Mouse (Mus musculus) fat pad, adult 2 months (tissue): ENCODE measurements around the gene Hal.

ENCODE experiments used
- DNase-seq: peaks from one replicate; pipeline ENCODE4 v3.0.0-alpha.2; 2011; ENCODE audit warnings: low read depth, low spot score; ENCODE audit errors: extremely low read depth

Hal gene

GRCm38 (mm10) chr10:93564518-93565090, 76.0 kb downstream of the Hal start:
- no peak for DNase-seq

DNA sequence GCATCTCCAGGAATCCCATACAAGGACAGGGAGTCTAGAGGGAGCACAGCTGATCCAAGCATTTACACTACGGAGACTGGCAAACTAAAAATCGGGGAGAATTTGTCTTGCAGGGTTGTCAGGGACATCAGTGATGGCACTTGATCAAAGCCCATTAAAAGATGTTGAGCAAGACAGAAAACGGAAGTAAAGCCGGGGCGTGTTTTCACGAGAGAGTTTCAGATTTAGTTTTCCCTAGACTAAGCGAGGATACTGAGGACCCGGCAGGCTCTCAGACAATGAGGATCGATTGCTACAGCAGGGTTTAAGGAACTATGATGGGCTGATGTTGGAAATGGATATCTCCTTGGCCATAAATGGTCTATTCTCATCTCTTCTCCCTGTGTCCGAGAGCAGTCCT, 78.5 kb downstream of the Hal start:
- no peak for DNase-seq

DNA sequence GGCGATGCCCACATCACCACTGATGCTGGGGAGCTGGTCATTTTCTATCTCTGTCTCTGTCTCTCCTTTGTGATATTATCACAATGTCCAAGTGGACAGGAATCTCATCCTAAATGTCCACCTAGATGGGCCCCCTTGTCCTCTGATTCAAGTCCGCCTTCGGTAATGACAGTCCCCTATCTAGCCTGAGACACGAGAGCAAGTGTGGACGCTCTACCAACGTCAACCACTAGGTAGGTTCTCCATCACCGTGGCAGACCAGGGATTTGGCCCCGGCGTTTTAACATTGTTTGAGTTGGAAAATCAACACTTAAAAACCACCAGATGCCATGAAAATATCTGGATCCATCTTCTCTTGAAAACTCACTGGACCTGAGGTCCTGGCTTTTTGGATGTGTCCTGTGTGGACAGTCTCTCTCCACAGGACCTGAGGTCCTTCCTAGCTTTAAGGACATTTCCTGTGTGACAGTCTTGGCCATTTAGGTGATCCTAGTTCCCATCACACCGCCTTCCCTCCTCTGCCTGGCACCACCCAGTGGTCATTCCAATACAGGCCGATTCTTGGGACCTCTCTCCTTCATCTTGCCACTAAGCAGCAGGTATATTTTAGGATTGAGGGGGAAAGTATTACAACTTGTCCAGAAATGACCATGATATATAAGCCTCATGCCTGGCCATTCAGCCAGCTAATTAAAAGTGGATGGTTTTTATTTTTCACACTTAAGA, 79.4 kb downstream of the Hal start:
- DNase-seq: no peak

- no peak for DNase-seq
Measured at GRCm38 (mm10) chr10:93568671-93569070, 80.1 kb downstream of the Hal start.
